Mouse (Mus musculus): ENCODE results near the gene Rnase11. TPM values are rescaled to one million over a fixed set of nuclear protein-coding genes. Genes with fewer than 3 reads are reported as not detected.

Rnase11 gene
- polyA plus RNA-seq, 2 experiments, result not detected

GRCm38 (mm10) chr14:51009572-51009971 is 40.4 kb downstream of the Rnase11 start:
- Histone ChIP-seq H3K4me3 (ENCODE audit: insufficient read depth in 1 of 2, low read depth in 2 of 2, low read length in 2 of 2) (no peak overlapping the region), H3K27ac (no peak overlapping the region), H3K4me2 (ENCODE audit: low read depth) (no peak overlapping the region), H3K9me3 (ENCODE audit: control insufficient read depth, low read length) (no peaks in the 10 kb centered on the region), H3K9ac (replicated peaks) (no peak overlapping the region), H3K36me3 (replicated peaks; ENCODE audit: control insufficient read depth, insufficient read depth, low read depth) (no peaks in the 10 kb centered on the region), H3K4me1 (replicated peaks; ENCODE audit: control insufficient read depth in 2 of 2, insufficient read depth in 2 of 2, low read length in 1 of 2) (peaks cover 0 to 5% of the 10 kb centered on the region in 2 experiments; a peak in 1 of 4 replicates), H3K27me3 (ENCODE audit: control insufficient read depth, insufficient read depth, low read length) (no peaks in the 10 kb centered on the region)
- ATAC-seq (ENCODE audit: insufficient read depth) (no peak), DNase-seq (ENCODE audit: low read depth in 3 of 3, low spot score in 3 of 3) (no peak)
- 60% methylated on average over 6 of the region's 6 CpGs for WGBS (ENCODE audit: insufficient replicate concordance)
- TF ChIP-seq CTCF (IDR thresholded peaks at IDR 0.05; ENCODE audit: low read depth) (no peak), EP300 (IDR thresholded peaks at IDR 0.05; ENCODE audit: low read depth) (no peak)

DNA sequence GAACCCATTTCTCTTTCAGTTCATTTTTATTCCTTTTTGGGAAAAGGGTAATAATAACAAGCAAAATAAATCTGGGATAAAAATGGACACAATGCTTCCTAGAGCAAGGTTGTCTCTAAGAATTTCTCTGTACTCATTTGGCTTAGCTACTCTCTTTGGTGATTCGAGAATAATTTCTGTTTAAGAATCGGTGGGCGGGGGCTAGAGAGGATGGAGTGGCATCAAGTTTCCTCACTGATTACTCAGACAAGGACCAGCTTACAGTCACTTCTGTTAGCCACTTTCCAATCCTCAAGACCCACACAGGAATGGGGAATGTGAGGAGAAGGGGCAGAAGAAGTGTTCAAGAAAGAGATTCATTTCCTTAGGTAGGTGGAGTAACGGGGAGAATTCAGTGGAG is 41.2 kb downstream of the Rnase11 start:
- Histone ChIP-seq H3K4me2 (ENCODE audit: low read depth) (no peak overlapping the region), H3K27ac (no peak overlapping the region), H3K4me1 (replicated peaks; ENCODE audit: control insufficient read depth in 2 of 2, insufficient read depth in 2 of 2, low read length in 1 of 2) (peaks cover 0 to 5% of the 10 kb centered on the region in 2 experiments; a peak in 1 of 4 replicates), H3K9ac (replicated peaks) (no peak overlapping the region), H3K4me3 (ENCODE audit: insufficient read depth in 1 of 2, low read depth in 2 of 2, low read length in 2 of 2) (no peak overlapping the region), H3K36me3 (replicated peaks; ENCODE audit: control insufficient read depth, insufficient read depth, low read depth) (no peaks in the 10 kb centered on the region), H3K9me3 (ENCODE audit: control insufficient read depth, low read length) (no peaks in the 10 kb centered on the region), H3K27me3 (ENCODE audit: control insufficient read depth, insufficient read depth, low read length) (no peaks in the 10 kb centered on the region)
- no peak for TF ChIP-seq EP300 (IDR thresholded peaks at IDR 0.05; ENCODE audit: low read depth)
- TF ChIP-seq CTCF (IDR thresholded peaks at IDR 0.05; ENCODE audit: low read depth), result no peak
- WGBS (ENCODE audit: insufficient replicate concordance), result 60% methylated on average over 4 of the region's 4 CpGs
- no peak for DNase-seq (ENCODE audit: low read depth in 3 of 3, low spot score in 3 of 3)
- no peak for ATAC-seq (ENCODE audit: insufficient read depth)

DNA sequence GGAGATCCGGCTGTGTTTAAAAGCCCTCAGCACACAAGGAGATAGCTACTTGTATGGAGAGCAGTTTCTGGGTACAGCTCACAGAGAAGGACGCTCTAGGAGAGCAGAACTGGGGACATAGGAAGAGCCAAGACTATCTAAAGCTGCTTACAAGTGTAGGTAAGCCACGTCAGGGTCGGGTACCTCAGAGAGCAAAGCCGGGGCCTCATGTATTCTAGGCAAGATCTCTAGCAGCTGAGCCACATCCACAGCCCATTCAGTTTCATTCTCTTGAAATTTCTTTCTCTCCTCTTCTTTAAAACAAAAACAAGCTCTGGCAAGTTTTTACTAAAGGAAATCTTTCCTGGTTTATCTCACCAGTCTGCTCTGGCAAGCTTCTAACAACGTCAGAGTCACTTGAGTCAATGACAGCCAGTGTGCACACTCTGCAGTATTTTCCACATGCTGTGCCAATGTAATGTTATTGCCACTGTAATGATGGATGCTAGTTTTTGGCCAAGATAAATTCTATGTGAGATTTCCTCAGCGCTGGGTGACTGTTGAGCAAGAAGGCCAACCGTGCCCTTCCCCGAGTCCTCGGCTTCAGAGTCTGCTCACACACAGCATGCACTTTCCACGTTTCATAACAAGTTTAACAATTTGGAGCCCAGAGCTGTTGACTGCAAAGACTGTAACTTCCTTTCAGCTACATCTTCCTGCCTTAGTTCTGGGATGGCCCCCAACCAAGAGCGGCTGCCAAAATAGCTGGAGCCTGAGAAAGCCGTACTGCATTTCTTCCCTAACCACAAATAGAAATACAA is 41.8 kb downstream of the Rnase11 start:
- Histone ChIP-seq H3K9ac (replicated peaks) (no peak overlapping the region), H3K4me2 (ENCODE audit: low read depth) (no peak overlapping the region), H3K4me3 (ENCODE audit: insufficient read depth in 1 of 2, low read depth in 2 of 2, low read length in 2 of 2) (no peak overlapping the region), H3K27ac (no peak overlapping the region), H3K27me3 (ENCODE audit: control insufficient read depth, insufficient read depth, low read length) (no peaks in the 10 kb centered on the region), H3K4me1 (replicated peaks; ENCODE audit: control insufficient read depth in 2 of 2, insufficient read depth in 2 of 2, low read length in 1 of 2) (peaks cover 0 to 5% of the 10 kb centered on the region in 2 experiments; a peak in 1 of 4 replicates), H3K9me3 (ENCODE audit: control insufficient read depth, low read length) (no peaks in the 10 kb centered on the region), H3K36me3 (replicated peaks; ENCODE audit: control insufficient read depth, insufficient read depth, low read depth) (no peaks in the 10 kb centered on the region)
- TF ChIP-seq EP300 (IDR thresholded peaks at IDR 0.05; ENCODE audit: low read depth), result no peak
- 53% methylated on average over 13 of the region's 13 CpGs for WGBS (ENCODE audit: insufficient replicate concordance)
- ATAC-seq (ENCODE audit: insufficient read depth) (no peak), DNase-seq (ENCODE audit: low read depth in 3 of 3, low spot score in 3 of 3) (no peak)

DNA sequence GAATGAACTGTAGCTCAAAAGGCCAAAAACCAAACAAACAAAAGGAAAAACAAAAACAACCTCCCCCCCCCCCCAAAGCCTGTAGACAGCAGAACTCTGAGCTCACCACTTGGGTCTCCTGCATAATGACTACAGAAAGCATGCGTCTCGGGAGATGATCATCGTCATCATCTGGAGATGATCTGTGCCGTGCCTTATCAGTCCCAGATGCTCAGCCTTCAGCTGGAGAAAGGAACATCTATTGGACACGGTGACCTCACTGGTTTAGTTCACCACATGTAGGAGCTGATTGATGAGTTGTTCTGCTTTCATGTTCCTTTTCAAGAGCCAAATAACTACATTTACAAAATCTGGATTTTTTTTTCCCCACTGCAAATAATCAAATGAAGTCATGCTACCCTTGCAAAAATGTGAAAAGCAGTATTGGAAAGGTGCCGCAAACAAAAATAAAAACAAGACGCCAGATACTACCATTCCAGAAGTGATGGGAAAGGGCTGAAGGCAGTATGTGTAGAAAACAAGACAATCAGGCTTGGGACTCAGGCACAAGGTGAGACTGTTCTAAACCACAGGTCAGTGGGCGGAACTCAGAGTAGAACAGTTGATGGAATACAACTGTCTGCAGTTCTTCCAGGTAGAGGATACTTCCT is 42.7 kb downstream of the Rnase11 start, which contains the start of gene Rnase10:
Rnase10 (plus strand) TSS at position 600 of the 650 bp plus-strand sequence.
- Histone ChIP-seq H3K4me1 (replicated peaks; ENCODE audit: control insufficient read depth in 2 of 2, insufficient read depth in 2 of 2, low read length in 1 of 2) (peaks cover 0 to 5% of the 10 kb centered on the region in 2 experiments; a peak in 1 of 4 replicates), H3K4me2 (ENCODE audit: low read depth) (no peak within 1 kb of the TSS), H3K27ac (no peak within 1 kb of the TSS), H3K4me3 (ENCODE audit: insufficient read depth in 1 of 2, low read depth in 2 of 2, low read length in 2 of 2) (no peak within 1 kb of the TSS), H3K9me3 (ENCODE audit: control insufficient read depth, low read length) (no peaks in the 10 kb centered on the region), H3K9ac (replicated peaks) (no peak within 1 kb of the TSS), H3K27me3 (ENCODE audit: control insufficient read depth, insufficient read depth, low read length) (no peaks in the 10 kb centered on the region), H3K36me3 (replicated peaks; ENCODE audit: control insufficient read depth, insufficient read depth, low read depth) (no peaks in the 10 kb centered on the region)
- no peak for DNase-seq (ENCODE audit: low read depth in 3 of 3, low spot score in 3 of 3)
- ATAC-seq (ENCODE audit: insufficient read depth), result no peak
- 63% methylated on average over 8 of the region's 8 CpGs for WGBS (ENCODE audit: insufficient replicate concordance)
- TF ChIP-seq EP300 (IDR thresholded peaks at IDR 0.05; ENCODE audit: low read depth), result no peak

Other genes with a start within 250 kb of the Rnase11 start
- gene Ccnb1ip1, start 242.4 kb downstream of the Rnase11 start, polyA plus RNA-seq (2012; rRNA removed), result not detected in 2 replicates
- gene Ccnb1ip1, start 242.4 kb downstream of the Rnase11 start, polyA plus RNA-seq (2014; fragmentation: Nextera tagmentation; extraction: Ambion mirVana), result not detected in 2 replicates
- gene Parp2, start 242.3 kb downstream of the Rnase11 start, polyA plus RNA-seq (2012; rRNA removed), result 20.6 and 32.9 TPM in 2 replicates
- 31.3 and 35.9 TPM in 2 replicates for gene Parp2, start 242.3 kb downstream of the Rnase11 start, polyA plus RNA-seq (2014; fragmentation: Nextera tagmentation; extraction: Ambion mirVana)
- gene Tep1, start 179.6 kb downstream of the Rnase11 start, polyA plus RNA-seq (2012; rRNA removed), result 1.5 and 2.2 TPM in 2 replicates
- 3.0 and 4.1 TPM in 2 replicates for gene Tep1, start 179.6 kb downstream of the Rnase11 start, polyA plus RNA-seq (2014; fragmentation: Nextera tagmentation; extraction: Ambion mirVana)
- 0.12 and 0.16 TPM in 2 replicates for gene Klhl33, start 152.7 kb downstream of the Rnase11 start, polyA plus RNA-seq (2012; rRNA removed)
- 0.08 and 0.15 TPM in 2 replicates for gene Klhl33, start 152.7 kb downstream of the Rnase11 start, polyA plus RNA-seq (2014; fragmentation: Nextera tagmentation; extraction: Ambion mirVana)
- 19.9 and 34.5 TPM in 2 replicates for gene Osgep, start 125.3 kb downstream of the Rnase11 start, polyA plus RNA-seq (2012; rRNA removed)
- gene Osgep, start 125.3 kb downstream of the Rnase11 start, polyA plus RNA-seq (2014; fragmentation: Nextera tagmentation; extraction: Ambion mirVana), result 54.8 and 59.7 TPM in 2 replicates
- 34.5 and 51.3 TPM in 2 replicates for gene Apex1, start 125.2 kb downstream of the Rnase11 start, polyA plus RNA-seq (2012; rRNA removed)
- 85.7 and 90.8 TPM in 2 replicates for gene Apex1, start 125.2 kb downstream of the Rnase11 start, polyA plus RNA-seq (2014; fragmentation: Nextera tagmentation; extraction: Ambion mirVana)
- gene Pip4p1, start 119.3 kb downstream of the Rnase11 start, polyA plus RNA-seq (2012; rRNA removed), result 16.7 and 24.7 TPM in 2 replicates
- 16.9 and 18.7 TPM in 2 replicates for gene Pip4p1, start 119.3 kb downstream of the Rnase11 start, polyA plus RNA-seq (2014; fragmentation: Nextera tagmentation; extraction: Ambion mirVana)
- 65.8 and 81.4 TPM in 2 replicates for gene Pnp, start 119.1 kb downstream of the Rnase11 start, polyA plus RNA-seq (2012; rRNA removed)
- gene Pnp, start 119.1 kb downstream of the Rnase11 start, polyA plus RNA-seq (2014; fragmentation: Nextera tagmentation; extraction: Ambion mirVana), result 87.0 and 91.4 TPM in 2 replicates
- 41.4 and 65.9 TPM in 2 replicates for gene Gm49342, start 105.6 kb downstream of the Rnase11 start, polyA plus RNA-seq (2012; rRNA removed)
- not detected in 2 replicates for gene Gm49342, start 105.6 kb downstream of the Rnase11 start, polyA plus RNA-seq (2014; fragmentation: Nextera tagmentation; extraction: Ambion mirVana)
- 6.5 and 9.8 TPM in 2 replicates for gene Pnp2, start 94.2 kb downstream of the Rnase11 start, polyA plus RNA-seq (2012; rRNA removed)
- 12.0 and 13.7 TPM in 2 replicates for gene Pnp2, start 94.2 kb downstream of the Rnase11 start, polyA plus RNA-seq (2014; fragmentation: Nextera tagmentation; extraction: Ambion mirVana)
- gene Rnase10, start 42.4 kb downstream of the Rnase11 start, polyA plus RNA-seq (2012; rRNA removed), result not detected in 2 replicates
- not detected in 2 replicates for gene Rnase10, start 42.4 kb downstream of the Rnase11 start, polyA plus RNA-seq (2014; fragmentation: Nextera tagmentation; extraction: Ambion mirVana)
- gene Rnase9, start 8.3 kb downstream of the Rnase11 start, polyA plus RNA-seq (2012; rRNA removed), result not detected in 2 replicates
- not detected in 2 replicates for gene Rnase9, start 8.3 kb downstream of the Rnase11 start, polyA plus RNA-seq (2014; fragmentation: Nextera tagmentation; extraction: Ambion mirVana)
- gene Rnase12, start 7.5 kb upstream of the Rnase11 start, polyA plus RNA-seq (2012; rRNA removed), result 0.69 and 0.95 TPM in 2 replicates
- gene Rnase12, start 7.5 kb upstream of the Rnase11 start, polyA plus RNA-seq (2014; fragmentation: Nextera tagmentation; extraction: Ambion mirVana), result 0.91 and 1.8 TPM in 2 replicates
- not detected in 2 replicates for gene Olfr750, start 24.3 kb upstream of the Rnase11 start, polyA plus RNA-seq (2012; rRNA removed)
- not detected in 2 replicates for gene Olfr750, start 24.3 kb upstream of the Rnase11 start, polyA plus RNA-seq (2014; fragmentation: Nextera tagmentation; extraction: Ambion mirVana)
- gene Rnase4, start 40.9 kb upstream of the Rnase11 start, polyA plus RNA-seq (2012; rRNA removed), result 12.8 and 15.0 TPM in 2 replicates
- 20.2 and 21.9 TPM in 2 replicates for gene Rnase4, start 40.9 kb upstream of the Rnase11 start, polyA plus RNA-seq (2014; fragmentation: Nextera tagmentation; extraction: Ambion mirVana)
- 3.3 and 3.4 TPM in 2 replicates for gene Ang, start 41.0 kb upstream of the Rnase11 start, polyA plus RNA-seq (2012; rRNA removed)
- 5.4 and 7.1 TPM in 2 replicates for gene Ang, start 41.0 kb upstream of the Rnase11 start, polyA plus RNA-seq (2014; fragmentation: Nextera tagmentation; extraction: Ambion mirVana)
- not detected in 2 replicates for gene Eddm3b, start 64.3 kb upstream of the Rnase11 start, polyA plus RNA-seq (2012; rRNA removed)
- gene Eddm3b, start 64.3 kb upstream of the Rnase11 start, polyA plus RNA-seq (2014; fragmentation: Nextera tagmentation; extraction: Ambion mirVana), result not detected in 2 replicates
- 1.9 and 2.8 TPM in 2 replicates for gene Rnase6, start 73.7 kb upstream of the Rnase11 start, polyA plus RNA-seq (2012; rRNA removed)
- 3.6 TPM in 2 replicates for gene Rnase6, start 73.7 kb upstream of the Rnase11 start, polyA plus RNA-seq (2014; fragmentation: Nextera tagmentation; extraction: Ambion mirVana)
- not detected in 2 replicates for gene Rnase1, start 96.6 kb upstream of the Rnase11 start, polyA plus RNA-seq (2012; rRNA removed)
- not detected in 2 replicates for gene Rnase1, start 96.6 kb upstream of the Rnase11 start, polyA plus RNA-seq (2014; fragmentation: Nextera tagmentation; extraction: Ambion mirVana)
- gene Rnase2b, start 112.1 kb upstream of the Rnase11 start, polyA plus RNA-seq (2012; rRNA removed), result not detected in 2 replicates
- gene Rnase2b, start 112.1 kb upstream of the Rnase11 start, polyA plus RNA-seq (2014; fragmentation: Nextera tagmentation; extraction: Ambion mirVana), result not detected in 2 replicates
- gene Ang2, start 149.0 kb upstream of the Rnase11 start, polyA plus RNA-seq (2012; rRNA removed), result not detected in 2 replicates
- gene Ang2, start 149.0 kb upstream of the Rnase11 start, polyA plus RNA-seq (2014; fragmentation: Nextera tagmentation; extraction: Ambion mirVana), result not detected in 2 replicates
- gene Ear14, start 153.2 kb upstream of the Rnase11 start, polyA plus RNA-seq (2012; rRNA removed), result not detected in 2 replicates
- gene Ear14, start 153.2 kb upstream of the Rnase11 start, polyA plus RNA-seq (2014; fragmentation: Nextera tagmentation; extraction: Ambion mirVana), result not detected in 2 replicates
- not detected in 2 replicates for gene Rnase2a, start 205.9 kb upstream of the Rnase11 start, polyA plus RNA-seq (2012; rRNA removed)
- not detected in 2 replicates for gene Rnase2a, start 205.9 kb upstream of the Rnase11 start, polyA plus RNA-seq (2014; fragmentation: Nextera tagmentation; extraction: Ambion mirVana)

Measured in liver, embryonic 14.5 days (tissue).